Mouse (Mus musculus) megakaryocyte-erythroid progenitor cell, adult 5 weeks (primary cell): ENCODE measurements around the gene Cep41. TPM values are rescaled to one million over a fixed set of nuclear protein-coding genes. Genes with fewer than 3 reads are reported as not detected.

Experiments
- polyA plus RNA-seq: library from polyadenylated mRNA; stranded (reverse); fragments of >175 nt; gene quantifications from 2 replicates; pipeline ENCODE4 v1.2.3, GENCODE M21; 2012

Cep41 gene
- polyA plus RNA-seq: 22.8 and 27.7 TPM in 2 replicates

GRCm38 (mm10) chr6:30693350-30693991 is at the start of gene Cep41:
Gene Cep41 (minus strand): TSS chr6:30693749.

GRCm38 (mm10) chr6:30723331-30723730 is 29.8 kb upstream of the Cep41 start, which contains the start of gene Mest:
Gene Mest (plus strand): TSS chr6:30723547.

GRCm38 (mm10) chr6:30638674-30639268 is 54.8 kb downstream of the Cep41 start, which contains the start of gene Cpa1:
Gene Cpa1 (plus strand): TSS chr6:30639218.

DNA sequence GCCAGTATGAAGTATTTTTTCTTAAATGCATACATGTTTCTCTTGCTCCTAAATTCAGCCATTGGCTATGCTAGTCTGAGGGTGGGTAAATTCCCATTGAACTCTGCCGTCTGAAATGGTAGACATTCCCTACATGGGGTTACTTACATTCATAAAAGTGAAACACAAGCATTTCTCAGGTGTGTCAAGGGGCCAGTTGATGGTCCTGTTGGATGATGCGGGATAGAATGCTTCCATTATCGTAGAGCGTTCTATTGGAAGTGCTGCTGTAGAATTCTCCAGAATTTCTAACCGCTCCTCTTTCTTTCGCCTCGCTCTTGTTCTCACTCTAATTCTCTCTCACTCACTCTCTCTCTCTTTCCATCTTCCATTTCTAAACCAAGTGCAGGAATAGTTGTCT is 82.8 kb downstream of the Cep41 start, which contains the start of gene Cpa5:
TSS of gene Cpa5 (plus strand) at position 301 of the 400 bp plus-strand sequence.

Other genes with a start within 250 kb of the Cep41 start
- gene Tmem209, start 184.0 kb downstream of the Cep41 start, polyA plus RNA-seq: 2.4 and 3.0 TPM in 2 replicates
- not detected in 2 replicates for gene Ssmem1, start 183.9 kb downstream of the Cep41 start, polyA plus RNA-seq
- gene Cpa2, start 152.2 kb downstream of the Cep41 start, polyA plus RNA-seq: 0.04 and 0.05 TPM in 2 replicates
- gene Cpa4, start 125.4 kb downstream of the Cep41 start, polyA plus RNA-seq: not detected in 2 replicates
- gene Cpa5, start 82.7 kb downstream of the Cep41 start, polyA plus RNA-seq: not detected in 2 replicates
- not detected in 2 replicates for gene Cpa1, start 54.5 kb downstream of the Cep41 start, polyA plus RNA-seq
- gene Mest, start 29.8 kb upstream of the Cep41 start, polyA plus RNA-seq: 0.02 and 0.24 TPM in 2 replicates
- 14.5 and 15.4 TPM in 2 replicates for gene Copg2, start 203.0 kb upstream of the Cep41 start, polyA plus RNA-seq
- not detected in 2 replicates for gene Tsga13, start 221.8 kb upstream of the Cep41 start, polyA plus RNA-seq